In genomic region chr3:34783398-34783797, GRCm38 (mm10) we compare ENCODE assay signal across 14 mouse cellular contexts.
"Had no signal": no experiment of that assay in that cellular context is flagged by ENCODE, and none has a peak within 500 bp of the region (broad histone marks: within the 10 kb centered on the region; RNA-seq: fewer than 3 reads in every experiment).

No protein-coding gene starts in this region.

- ATAC-seq: liver, postnatal 0 days; midbrain, embryonic 16.5 days had no signal

- DNase-seq: liver, postnatal 0 days; lung, embryonic 14.5 days; lung, postnatal 10 days; lung, postnatal 4 days; midbrain, embryonic 14.5 days; retina, postnatal 1 day; right cerebral cortex, adult 18-20 months; right cerebral cortex, postnatal 25 days; right cerebral cortex, postnatal 4 days; spleen, adult 18-20 months; thymus, adult 18-20 months; thymus, postnatal 14 days; thymus, postnatal 36 days had no signal
